Mouse (Mus musculus) splenic B cell, adult 2 months (primary cell): ENCODE data around the gene Ssh1.

Experiments used
- DNase-seq: peaks from one replicate; pipeline ENCODE4 v3.0.0-alpha.2; 2011; ENCODE audit warnings: low read depth, low spot score
- H3K27me3 ChIP-seq: 2 replicates; pipeline ENCODE4 v1.6.1; 2012; ENCODE audit warnings: mild to moderate bottlenecking, low read length, moderate library complexity, mixed read lengths; ENCODE audit not compliant: control insufficient read depth, poor library complexity, insufficient read depth, severe bottlenecking
- H3K36me3 ChIP-seq: 2 replicates; pipeline ENCODE4 v1.6.1; 2012; ENCODE audit warnings: mild to moderate bottlenecking, low read length, moderate library complexity, mixed read lengths; ENCODE audit not compliant: control insufficient read depth, poor library complexity, insufficient read depth, severe bottlenecking

The Ssh1 gene

DNA sequence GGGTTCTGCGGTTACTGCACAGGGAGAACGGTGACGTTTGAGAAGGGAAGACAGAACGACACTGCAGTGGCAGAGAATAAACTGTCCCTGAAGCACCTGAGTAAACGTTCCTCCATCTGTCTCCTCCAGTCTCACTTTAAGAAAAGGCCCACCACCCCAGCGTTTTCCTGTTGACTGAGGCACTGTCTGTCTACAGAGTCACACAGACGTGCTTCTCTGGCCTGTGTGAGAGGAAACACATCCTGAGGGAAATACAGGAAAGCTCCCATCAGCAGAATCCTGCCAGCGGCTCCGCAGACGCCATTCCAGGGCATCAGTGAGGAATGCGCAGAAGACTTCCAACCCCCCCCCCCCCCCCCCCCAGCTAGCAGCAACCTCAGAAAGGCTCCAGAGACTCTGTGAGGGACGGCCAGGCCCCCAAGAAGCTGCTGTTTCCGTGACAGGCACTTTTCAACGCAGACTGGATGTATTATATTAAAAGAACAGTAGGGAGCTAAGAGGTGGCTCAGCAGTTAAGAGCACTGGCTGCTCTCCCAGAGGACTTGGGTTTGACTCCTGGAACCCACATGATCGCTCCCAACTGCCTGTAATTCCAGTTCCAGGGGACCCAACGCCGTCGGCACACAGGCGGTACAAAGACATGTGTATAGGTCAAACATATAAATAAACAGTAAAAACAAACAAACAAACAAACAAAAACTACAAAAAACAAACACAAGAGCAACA is 104.3 kb downstream of the Ssh1 start:
- Histone ChIP-seq H3K36me3 (no peaks in the 10 kb centered on the region; the same call in 1 of the 2 replicates), H3K27me3 (no peaks in the 10 kb centered on the region)
- DNase-seq, result no peak

DNA sequence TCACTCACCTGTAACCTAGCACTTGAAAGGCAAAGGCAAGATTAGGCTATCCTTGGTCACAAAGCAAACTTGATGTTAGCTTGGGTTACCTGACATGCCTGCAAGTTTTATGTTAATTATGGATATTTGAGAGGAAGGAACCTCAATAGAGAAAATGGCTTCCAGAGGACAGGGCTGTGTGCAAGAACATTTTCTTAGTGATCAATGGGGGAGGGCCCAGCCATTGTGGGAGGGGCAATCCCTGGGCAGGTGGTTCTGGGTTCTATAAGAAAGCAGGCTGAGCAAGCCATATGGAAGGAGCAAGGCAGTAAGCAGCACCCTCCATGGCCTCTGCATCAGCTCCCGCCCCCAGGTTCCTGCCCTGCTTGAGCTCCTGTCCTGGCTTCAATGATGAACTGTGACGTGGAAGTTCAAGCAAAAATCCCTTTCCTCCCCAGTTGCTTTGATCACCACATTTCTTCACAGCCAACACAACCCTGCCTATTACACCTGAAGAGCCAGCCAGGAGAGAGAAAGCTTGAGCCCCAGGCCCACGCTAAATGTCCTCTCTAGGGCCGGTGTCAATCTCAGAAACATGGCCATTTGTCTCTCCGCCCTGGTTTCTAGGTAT is 105.4 kb downstream of the Ssh1 start:
- DNase-seq, result no peak
- H3K27me3 ChIP-seq, result no peaks in the 10 kb centered on the region

DNA sequence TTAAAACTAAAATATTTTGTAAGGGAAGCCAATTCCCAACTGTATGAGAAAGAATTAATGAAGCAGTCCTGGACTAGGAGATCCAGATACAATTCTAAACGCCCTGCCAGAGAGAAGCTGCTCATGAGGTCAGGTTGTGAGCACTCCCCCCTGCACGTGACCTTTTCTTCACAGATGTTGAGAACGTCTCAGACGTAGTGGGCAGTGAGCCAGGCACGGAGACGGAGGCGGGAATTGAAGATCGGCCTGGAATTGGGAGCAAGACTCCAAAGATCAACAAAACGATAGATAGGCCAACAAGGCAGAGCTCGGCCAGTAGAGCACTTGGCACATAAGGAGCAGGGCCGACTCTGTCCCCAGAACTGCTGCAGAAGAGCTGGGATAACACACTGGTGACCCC is 106.6 kb downstream of the Ssh1 start:
- H3K27me3 ChIP-seq, result no peaks in the 10 kb centered on the region
- H3K36me3 ChIP-seq, result no peaks in the 10 kb centered on the region; the same call in 1 of the 2 replicates
- no peak for DNase-seq

More for the DNA sequence above, 105.4 kb downstream of the Ssh1 start:
- H3K36me3 ChIP-seq, result no peaks in the 10 kb centered on the region; the same call in 1 of the 2 replicates
